Mouse (Mus musculus): ENCODE data around the gene Mecom. TPM values are rescaled to one million over a fixed set of nuclear protein-coding genes. Genes with fewer than 3 reads are reported as not detected.

Mecom gene
- polyA plus RNA-seq, 1 experiment = not detected

- TF ChIP-seq GATA1 (IDR thresholded peaks at IDR 0.05; ENCODE audit: borderline replicate concordance, low read length) (no peak), FLI1 (IDR thresholded peaks at IDR 0.05; ENCODE audit: low read length) (no peak)
- Histone ChIP-seq H3K36me3 (replicated peaks; ENCODE audit: low read length) (no peaks in the 10 kb centered on the region), H3K27me3 (replicated peaks) (no peaks in the 10 kb centered on the region), H3K4me3 (replicated peaks) (no peak overlapping the region), H3K9me3 (no peaks in the 10 kb centered on the region), H3K4me1 (no peaks in the 10 kb centered on the region)
Measured at GRCm38 (mm10) chr3:30254451-30254850, 293.4 kb downstream of the Mecom start.

GRCm38 (mm10) chr3:30253714-30254113 is 294.1 kb downstream of the Mecom start:
- no peaks in the 10 kb centered on the region for H3K36me3 ChIP-seq (replicated peaks; ENCODE audit: low read length)
- no peak overlapping the region for H3K4me3 ChIP-seq (replicated peaks)
- no peaks in the 10 kb centered on the region for H3K27me3 ChIP-seq (replicated peaks)
- no peaks in the 10 kb centered on the region for H3K4me1 ChIP-seq
- H3K9me3 ChIP-seq = no peaks in the 10 kb centered on the region
- TF ChIP-seq GATA1 (IDR thresholded peaks at IDR 0.05; ENCODE audit: borderline replicate concordance, low read length) (no peak), FLI1 (IDR thresholded peaks at IDR 0.05; ENCODE audit: low read length) (no peak)

GRCm38 (mm10) chr3:30248656-30249384 is 299.0 kb downstream of the Mecom start:
- no peaks in the 10 kb centered on the region for H3K9me3 ChIP-seq
- no peaks in the 10 kb centered on the region for H3K4me1 ChIP-seq
- no peak overlapping the region for H3K4me3 ChIP-seq (replicated peaks)
- H3K27me3 ChIP-seq (replicated peaks) = no peaks in the 10 kb centered on the region
- no peak for TF ChIP-seq GATA1 (IDR thresholded peaks at IDR 0.05; ENCODE audit: borderline replicate concordance, low read length)
- TF ChIP-seq FLI1 (IDR thresholded peaks at IDR 0.05; ENCODE audit: low read length) = no peak
- no peaks in the 10 kb centered on the region for H3K36me3 ChIP-seq (replicated peaks; ENCODE audit: low read length)

DNA sequence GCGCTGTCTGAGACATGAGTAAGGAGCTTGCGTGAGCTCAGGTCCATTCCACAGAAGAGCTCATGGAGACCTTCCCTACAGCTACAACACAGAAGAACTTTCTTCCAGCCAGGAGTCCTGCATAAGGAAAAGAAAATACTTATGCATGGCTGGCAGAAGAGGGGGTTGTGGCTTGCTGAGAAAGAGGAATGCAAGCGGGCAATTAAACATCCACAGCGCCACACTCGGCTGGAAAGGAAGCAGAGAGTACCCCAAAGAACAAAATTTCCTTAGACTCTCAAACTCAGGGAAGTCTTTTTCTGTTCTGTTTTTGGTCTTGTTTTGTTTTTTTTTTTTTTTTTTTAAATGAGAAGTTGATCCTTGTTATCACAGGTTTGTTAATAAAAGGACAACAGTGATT is 300.6 kb downstream of the Mecom start:
- H3K4me1 ChIP-seq = no peaks in the 10 kb centered on the region
- H3K36me3 ChIP-seq (replicated peaks; ENCODE audit: low read length) = no peaks in the 10 kb centered on the region
- no peaks in the 10 kb centered on the region for H3K9me3 ChIP-seq
- no peak overlapping the region for H3K4me3 ChIP-seq (replicated peaks)
- TF ChIP-seq FLI1 (IDR thresholded peaks at IDR 0.05; ENCODE audit: low read length) = no peak
- no peaks in the 10 kb centered on the region for H3K27me3 ChIP-seq (replicated peaks)

- Histone ChIP-seq H3K27me3 (replicated peaks) (no peaks in the 10 kb centered on the region), H3K4me3 (replicated peaks) (no peak overlapping the region), H3K36me3 (replicated peaks; ENCODE audit: low read length) (no peaks in the 10 kb centered on the region), H3K9me3 (no peaks in the 10 kb centered on the region), H3K4me1 (no peaks in the 10 kb centered on the region)
- TF ChIP-seq GATA1 (IDR thresholded peaks at IDR 0.05; ENCODE audit: borderline replicate concordance, low read length) = no peak
- TF ChIP-seq FLI1 (IDR thresholded peaks at IDR 0.05; ENCODE audit: low read length) = no peak
Measured at GRCm38 (mm10) chr3:30246431-30247041, 301.3 kb downstream of the Mecom start.

DNA sequence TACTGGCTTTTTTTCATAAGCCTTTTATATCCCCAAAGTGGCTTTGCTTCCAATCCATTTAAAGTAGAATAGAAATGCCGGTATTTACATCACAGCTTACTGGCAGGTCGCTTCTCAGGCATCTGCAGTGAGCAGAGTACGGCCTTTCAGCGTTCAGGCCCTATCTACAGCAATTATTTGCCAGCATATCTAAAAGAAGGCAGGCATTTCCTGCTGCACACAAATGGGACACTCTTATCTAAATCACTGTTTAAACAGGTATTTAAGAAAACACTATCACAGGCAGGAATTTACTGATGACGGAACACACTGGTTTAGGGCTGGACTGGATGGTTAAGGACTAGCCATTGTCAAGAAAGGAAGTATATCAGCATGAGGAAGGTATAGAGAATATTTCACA is 301.9 kb downstream of the Mecom start:
- TF ChIP-seq GATA1 (IDR thresholded peaks at IDR 0.05; ENCODE audit: borderline replicate concordance, low read length) (no peak), FLI1 (IDR thresholded peaks at IDR 0.05; ENCODE audit: low read length) (no peak)
- Histone ChIP-seq H3K36me3 (replicated peaks; ENCODE audit: low read length) (no peaks in the 10 kb centered on the region), H3K27me3 (replicated peaks) (no peaks in the 10 kb centered on the region), H3K9me3 (no peaks in the 10 kb centered on the region), H3K4me1 (no peaks in the 10 kb centered on the region), H3K4me3 (replicated peaks) (no peak overlapping the region)

- no peaks in the 10 kb centered on the region for H3K9me3 ChIP-seq
- no peaks in the 10 kb centered on the region for H3K4me1 ChIP-seq
- no peak for TF ChIP-seq FLI1 (IDR thresholded peaks at IDR 0.05; ENCODE audit: low read length)
- no peak for TF ChIP-seq GATA1 (IDR thresholded peaks at IDR 0.05; ENCODE audit: borderline replicate concordance, low read length)
- H3K27me3 ChIP-seq (replicated peaks) = no peaks in the 10 kb centered on the region
- no peak overlapping the region for H3K4me3 ChIP-seq (replicated peaks)
- no peaks in the 10 kb centered on the region for H3K36me3 ChIP-seq (replicated peaks; ENCODE audit: low read length)
Measured at GRCm38 (mm10) chr3:30244401-30244871, 303.4 kb downstream of the Mecom start.

GRCm38 (mm10) chr3:30243776-30244275 is 304.0 kb downstream of the Mecom start:
- Histone ChIP-seq H3K27me3 (replicated peaks) (no peaks in the 10 kb centered on the region), H3K4me1 (no peaks in the 10 kb centered on the region)

GRCm38 (mm10) chr3:30239416-30239815 is 308.4 kb downstream of the Mecom start:
- Histone ChIP-seq H3K4me1 (no peaks in the 10 kb centered on the region), H3K27me3 (replicated peaks) (no peaks in the 10 kb centered on the region), H3K4me3 (replicated peaks) (no peak overlapping the region), H3K9me3 (no peaks in the 10 kb centered on the region), H3K36me3 (replicated peaks; ENCODE audit: low read length) (no peaks in the 10 kb centered on the region)
- TF ChIP-seq FLI1 (IDR thresholded peaks at IDR 0.05; ENCODE audit: low read length) (no peak), GATA1 (IDR thresholded peaks at IDR 0.05; ENCODE audit: borderline replicate concordance, low read length) (no peak)

More at GRCm38 (mm10) chr3:30243776-30244275, 304.0 kb downstream of the Mecom start:
- Histone ChIP-seq H3K36me3 (replicated peaks; ENCODE audit: low read length) (no peaks in the 10 kb centered on the region), H3K9me3 (no peaks in the 10 kb centered on the region), H3K4me3 (replicated peaks) (no peak overlapping the region)
- TF ChIP-seq FLI1 (IDR thresholded peaks at IDR 0.05; ENCODE audit: low read length) (no peak), GATA1 (IDR thresholded peaks at IDR 0.05; ENCODE audit: borderline replicate concordance, low read length) (no peak)

DNA sequence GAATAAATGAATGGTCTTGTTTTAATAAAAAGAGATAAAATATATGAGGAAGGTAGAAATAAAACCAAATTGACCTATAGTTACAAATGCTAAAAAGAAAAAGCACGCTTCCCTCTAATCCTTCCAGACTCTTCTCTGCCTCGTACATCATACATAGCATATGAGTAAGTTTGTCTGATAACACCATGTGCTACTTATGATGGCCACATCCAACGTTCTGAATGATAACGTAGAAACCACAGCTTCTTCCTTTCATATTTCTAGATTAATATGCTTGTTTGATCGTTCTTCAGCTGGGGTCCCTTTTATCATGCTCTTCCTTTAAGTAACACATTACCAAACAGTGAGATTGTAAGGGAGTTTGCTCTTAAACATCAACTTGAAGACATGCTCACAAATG is 310.3 kb downstream of the Mecom start:
- H3K36me3 ChIP-seq (replicated peaks; ENCODE audit: low read length) = no peaks in the 10 kb centered on the region
- no peaks in the 10 kb centered on the region for H3K9me3 ChIP-seq
- no peak overlapping the region for H3K4me3 ChIP-seq (replicated peaks)
- no peaks in the 10 kb centered on the region for H3K4me1 ChIP-seq
- TF ChIP-seq GATA1 (IDR thresholded peaks at IDR 0.05; ENCODE audit: borderline replicate concordance, low read length) (no peak), FLI1 (IDR thresholded peaks at IDR 0.05; ENCODE audit: low read length) (no peak)
- H3K27me3 ChIP-seq (replicated peaks) = no peaks in the 10 kb centered on the region
